Mouse (Mus musculus): ENCODE measurements around the gene Vcpkmt. TPM values are rescaled to one million over a fixed set of nuclear protein-coding genes. Genes with fewer than 3 reads are reported as not detected.

Gene Vcpkmt
- polyA plus RNA-seq, 1 experiment from 2014 or later, result 22.8 TPM

- no peak for ATAC-seq (replicated peaks; ENCODE audit: insufficient number of reproducible peaks, low FRiP score, low TSS enrichment)
- Histone ChIP-seq H3K4me2 (no peak overlapping the region), H3K9ac (ENCODE audit: low read depth, low read length) (no peak overlapping the region), H3K27me3 (ENCODE audit: control insufficient read depth, insufficient read depth, low read length) (no peaks in the 10 kb centered on the region), H3K27ac (ENCODE audit: low read depth, low read length) (no peak overlapping the region), H3K9me3 (replicated peaks; ENCODE audit: control insufficient read depth, low read length) (no peaks in the 10 kb centered on the region), H3K36me3 (ENCODE audit: control insufficient read depth, insufficient read depth, low read length) (no peaks in the 10 kb centered on the region), H3K4me3 (ENCODE audit: low read depth, low read length) (no peak overlapping the region), H3K4me1 (ENCODE audit: control insufficient read depth, insufficient read depth, low read length) (no peaks in the 10 kb centered on the region)
- WGBS (ENCODE audit: insufficient replicate concordance), result 56% methylated on average over 2 of the region's 2 CpGs
Observed at GRCm38 (mm10) chr12:69544562-69544961, 38.3 kb downstream of the Vcpkmt start.

GRCm38 (mm10) chr12:69542376-69542775 lies 40.5 kb downstream of the Vcpkmt start:
- Histone ChIP-seq H3K27me3 (ENCODE audit: control insufficient read depth, insufficient read depth, low read length) (no peaks in the 10 kb centered on the region), H3K4me2 (no peak overlapping the region), H3K4me1 (ENCODE audit: control insufficient read depth, insufficient read depth, low read length) (peaks cover 18% of the 10 kb centered on the region), H3K9me3 (replicated peaks; ENCODE audit: control insufficient read depth, low read length) (no peaks in the 10 kb centered on the region), H3K27ac (ENCODE audit: low read depth, low read length) (no peak overlapping the region), H3K4me3 (ENCODE audit: low read depth, low read length) (no peak overlapping the region), H3K36me3 (ENCODE audit: control insufficient read depth, insufficient read depth, low read length) (no peaks in the 10 kb centered on the region), H3K9ac (ENCODE audit: low read depth, low read length) (no peak overlapping the region)
- no peak for ATAC-seq (replicated peaks; ENCODE audit: insufficient number of reproducible peaks, low FRiP score, low TSS enrichment)
- WGBS (ENCODE audit: insufficient replicate concordance), result 89% methylated on average over 8 of the region's 8 CpGs

- H3K9ac ChIP-seq (ENCODE audit: low read depth, low read length), result no peak overlapping the region
- no peaks in the 10 kb centered on the region for H3K27me3 ChIP-seq (ENCODE audit: control insufficient read depth, insufficient read depth, low read length)
- H3K27ac ChIP-seq (ENCODE audit: low read depth, low read length), result no peak overlapping the region
- no peak overlapping the region for H3K4me3 ChIP-seq (ENCODE audit: low read depth, low read length)
- H3K9me3 ChIP-seq (replicated peaks; ENCODE audit: control insufficient read depth, low read length), result no peaks in the 10 kb centered on the region
- H3K4me2 ChIP-seq, result no peak overlapping the region
- 41% methylated on average over 8 of the region's 8 CpGs for WGBS (ENCODE audit: insufficient replicate concordance)
- no peak for ATAC-seq (replicated peaks; ENCODE audit: insufficient number of reproducible peaks, low FRiP score, low TSS enrichment)
- H3K4me1 ChIP-seq (ENCODE audit: control insufficient read depth, insufficient read depth, low read length), result peaks cover 21% of the 10 kb centered on the region
- H3K36me3 ChIP-seq (ENCODE audit: control insufficient read depth, insufficient read depth, low read length), result no peaks in the 10 kb centered on the region
Observed at GRCm38 (mm10) chr12:69541663-69542062, 41.2 kb downstream of the Vcpkmt start.

DNA sequence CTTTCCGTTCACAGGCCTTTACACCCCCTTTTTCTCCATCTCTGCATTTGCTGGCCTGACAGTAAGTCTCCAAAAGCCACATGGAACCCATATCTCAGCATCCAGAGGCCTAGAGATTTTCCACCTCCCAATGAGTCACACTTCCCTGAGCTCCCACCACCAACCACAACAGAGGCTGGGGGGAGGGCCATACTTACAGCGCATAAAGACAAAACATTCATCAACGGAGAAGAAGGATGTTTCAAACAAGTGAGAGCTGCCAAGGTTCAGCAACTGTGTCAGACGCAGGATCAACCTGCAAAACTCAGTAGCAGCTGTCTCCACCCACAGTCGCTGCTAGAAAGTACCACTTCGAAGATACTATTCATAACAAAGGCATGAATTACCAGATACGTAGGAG lies 43.5 kb downstream of the Vcpkmt start:
- Histone ChIP-seq H3K9me3 (replicated peaks; ENCODE audit: control insufficient read depth, low read length) (no peaks in the 10 kb centered on the region), H3K4me2 (no peak overlapping the region), H3K9ac (ENCODE audit: low read depth, low read length) (no peak overlapping the region), H3K36me3 (ENCODE audit: control insufficient read depth, insufficient read depth, low read length) (no peaks in the 10 kb centered on the region), H3K4me3 (ENCODE audit: low read depth, low read length) (no peak overlapping the region), H3K4me1 (ENCODE audit: control insufficient read depth, insufficient read depth, low read length) (peaks cover 21% of the 10 kb centered on the region), H3K27me3 (ENCODE audit: control insufficient read depth, insufficient read depth, low read length) (no peaks in the 10 kb centered on the region), H3K27ac (ENCODE audit: low read depth, low read length) (peak overlapping the region; percentile 89; the same call in 1 of the 2 replicates)
- ATAC-seq (replicated peaks; ENCODE audit: insufficient number of reproducible peaks, low FRiP score, low TSS enrichment), result no peak
- WGBS (ENCODE audit: insufficient replicate concordance), result 62% methylated on average over 7 of the region's 7 CpGs

DNA sequence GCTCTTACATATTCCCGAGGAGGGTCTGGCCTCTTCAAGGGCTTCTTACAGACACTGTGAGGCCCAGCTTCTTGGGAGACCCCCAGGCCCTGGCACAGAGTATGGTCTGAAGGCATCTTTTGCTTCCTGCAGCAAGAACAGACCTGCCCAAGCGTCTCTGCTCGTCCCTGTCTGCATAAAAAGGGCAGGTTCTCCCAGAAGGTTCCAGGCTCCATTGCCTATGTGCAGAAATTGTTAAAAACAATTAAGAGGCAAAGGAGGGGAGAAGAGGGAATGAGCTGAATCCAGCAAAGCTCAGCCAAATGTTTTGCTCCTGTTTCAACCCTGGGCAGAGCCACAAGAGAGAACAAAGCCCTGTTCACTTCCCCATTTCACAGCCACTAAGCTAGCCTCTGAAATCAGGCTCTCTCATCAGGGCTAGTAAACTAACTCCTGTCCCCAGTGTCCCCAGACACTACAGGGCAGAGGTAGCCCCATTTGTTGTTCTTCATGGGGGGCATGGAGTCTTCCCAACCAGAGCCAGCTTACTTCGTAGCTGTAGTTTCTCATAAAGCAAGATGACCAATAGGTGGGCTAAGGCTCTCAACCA lies 44.4 kb downstream of the Vcpkmt start:
- H3K4me3 ChIP-seq (ENCODE audit: low read depth, low read length), result no peak overlapping the region
- H3K4me1 ChIP-seq (ENCODE audit: control insufficient read depth, insufficient read depth, low read length), result peaks cover 21% of the 10 kb centered on the region
- H3K36me3 ChIP-seq (ENCODE audit: control insufficient read depth, insufficient read depth, low read length), result no peaks in the 10 kb centered on the region
- 37% methylated on average over 4 of the region's 4 CpGs for WGBS (ENCODE audit: insufficient replicate concordance)
- H3K9me3 ChIP-seq (replicated peaks; ENCODE audit: control insufficient read depth, low read length), result no peaks in the 10 kb centered on the region
- H3K9ac ChIP-seq (ENCODE audit: low read depth, low read length), result peak overlapping the region; percentile 57
- H3K27ac ChIP-seq (ENCODE audit: low read depth, low read length), result peak overlapping the region; percentile 89
- no peaks in the 10 kb centered on the region for H3K27me3 ChIP-seq (ENCODE audit: control insufficient read depth, insufficient read depth, low read length)
- H3K4me2 ChIP-seq, result peak overlapping the region; percentile 66
- ATAC-seq (replicated peaks; ENCODE audit: insufficient number of reproducible peaks, low FRiP score, low TSS enrichment), result no peak

DNA sequence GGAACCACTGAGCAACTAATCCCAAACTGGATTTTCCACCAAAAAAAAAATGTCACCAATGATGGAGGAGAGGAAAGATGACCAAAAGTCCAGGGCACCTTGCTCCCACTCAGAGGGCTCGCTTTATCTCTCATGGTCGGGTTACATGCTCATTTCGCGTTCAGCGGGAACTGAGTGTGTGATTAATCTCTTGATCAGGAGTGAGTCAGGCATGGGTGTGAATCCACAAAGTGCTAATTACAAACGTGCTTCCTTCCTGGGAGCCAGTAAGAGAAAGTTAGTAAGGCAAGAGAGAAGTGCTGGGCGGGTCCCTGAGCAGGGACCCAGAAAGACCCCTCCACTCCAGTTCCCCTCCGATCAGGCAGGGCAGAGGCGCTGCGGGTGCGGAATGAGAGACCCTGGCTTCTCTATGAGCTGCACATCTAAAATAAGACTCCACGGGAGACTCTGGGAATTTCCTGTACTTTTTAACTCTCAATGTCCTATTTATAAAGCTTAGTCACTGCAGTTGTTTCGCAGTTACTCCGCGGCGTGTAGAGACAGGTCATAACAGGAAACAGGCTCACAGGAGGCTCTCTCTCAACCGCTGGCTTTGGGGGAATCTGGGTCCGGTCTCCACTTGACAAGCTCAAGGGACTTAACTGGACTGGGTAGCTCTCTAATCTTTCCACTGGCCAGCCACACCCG lies 45.0 kb downstream of the Vcpkmt start:
- no peaks in the 10 kb centered on the region for H3K36me3 ChIP-seq (ENCODE audit: control insufficient read depth, insufficient read depth, low read length)
- no peaks in the 10 kb centered on the region for H3K27me3 ChIP-seq (ENCODE audit: control insufficient read depth, insufficient read depth, low read length)
- ATAC-seq (replicated peaks; ENCODE audit: insufficient number of reproducible peaks, low FRiP score, low TSS enrichment), result peak; percentile 23
- H3K4me3 ChIP-seq (ENCODE audit: low read depth, low read length), result peak overlapping the region; percentile 31
- H3K4me2 ChIP-seq, result peak overlapping the region; percentile 66
- H3K9me3 ChIP-seq (replicated peaks; ENCODE audit: control insufficient read depth, low read length), result no peaks in the 10 kb centered on the region
- H3K4me1 ChIP-seq (ENCODE audit: control insufficient read depth, insufficient read depth, low read length), result peaks cover 21% of the 10 kb centered on the region
- peak overlapping the region; percentile 89 for H3K27ac ChIP-seq (ENCODE audit: low read depth, low read length)
- 10% methylated on average over 19 of the region's 19 CpGs for WGBS (ENCODE audit: insufficient replicate concordance)
- H3K9ac ChIP-seq (ENCODE audit: low read depth, low read length), result peak overlapping the region; percentile 57

- peak overlapping the region; percentile 31 for H3K4me3 ChIP-seq (ENCODE audit: low read depth, low read length)
- 20% methylated on average over 10 of the region's 10 CpGs for WGBS (ENCODE audit: insufficient replicate concordance)
Observed at GRCm38 (mm10) chr12:69537243-69537674, 45.6 kb downstream of the Vcpkmt start.

DNA sequence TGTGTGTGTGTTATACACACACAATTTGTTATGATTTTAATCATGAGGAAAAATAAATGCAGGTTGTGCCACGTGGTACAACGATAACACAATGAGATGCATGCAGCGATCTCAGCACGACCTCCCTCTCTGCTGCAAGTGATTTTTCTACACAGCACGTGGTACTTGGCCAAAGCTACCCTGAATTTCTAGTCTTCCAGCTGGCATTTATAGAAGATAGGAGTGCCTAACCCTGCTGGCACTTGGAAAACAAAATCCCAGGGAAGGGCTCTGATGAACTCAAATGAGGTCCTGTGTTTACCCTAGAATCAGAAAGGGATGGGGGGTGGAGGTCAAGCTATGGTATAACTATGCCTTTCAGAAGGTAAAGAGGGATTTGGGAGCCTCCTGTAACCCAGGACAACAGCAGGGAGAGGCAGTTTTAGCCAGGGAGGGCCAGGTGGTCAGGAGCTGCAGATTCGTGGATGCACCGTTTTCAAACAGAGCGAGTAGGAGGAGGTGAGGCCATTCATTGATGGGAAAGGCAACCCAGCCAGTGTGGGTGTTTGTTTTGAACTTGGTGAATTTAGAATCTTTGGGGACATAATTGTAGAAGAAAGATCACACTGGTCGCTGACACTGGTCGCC lies 46.1 kb downstream of the Vcpkmt start:
- H3K4me3 ChIP-seq (ENCODE audit: low read depth, low read length), result 0 out of 2 replicates have a peak overlapping the region, but pooled peaks have one; percentile 31
- 69% methylated on average over 10 of the region's 10 CpGs for WGBS (ENCODE audit: insufficient replicate concordance)
- no peak for ATAC-seq (replicated peaks; ENCODE audit: insufficient number of reproducible peaks, low FRiP score, low TSS enrichment)
- H3K27me3 ChIP-seq (ENCODE audit: control insufficient read depth, insufficient read depth, low read length), result no peaks in the 10 kb centered on the region
- H3K4me1 ChIP-seq (ENCODE audit: control insufficient read depth, insufficient read depth, low read length), result peaks cover 21% of the 10 kb centered on the region
- H3K9ac ChIP-seq (ENCODE audit: low read depth, low read length), result peak overlapping the region; percentile 57
- no peaks in the 10 kb centered on the region for H3K9me3 ChIP-seq (replicated peaks; ENCODE audit: control insufficient read depth, low read length)
- H3K36me3 ChIP-seq (ENCODE audit: control insufficient read depth, insufficient read depth, low read length), result no peaks in the 10 kb centered on the region
- H3K4me2 ChIP-seq, result peak overlapping the region; percentile 66; the same call in 1 of the 2 replicates
- H3K27ac ChIP-seq (ENCODE audit: low read depth, low read length), result peak overlapping the region; percentile 89

More at GRCm38 (mm10) chr12:69537243-69537674, 45.6 kb downstream of the Vcpkmt start:
- ATAC-seq (replicated peaks; ENCODE audit: insufficient number of reproducible peaks, low FRiP score, low TSS enrichment), result no peak
- no peaks in the 10 kb centered on the region for H3K9me3 ChIP-seq (replicated peaks; ENCODE audit: control insufficient read depth, low read length)
- H3K9ac ChIP-seq (ENCODE audit: low read depth, low read length), result peak overlapping the region; percentile 57
- peak overlapping the region; percentile 89 for H3K27ac ChIP-seq (ENCODE audit: low read depth, low read length)
- H3K27me3 ChIP-seq (ENCODE audit: control insufficient read depth, insufficient read depth, low read length), result no peaks in the 10 kb centered on the region
- H3K4me2 ChIP-seq, result peak overlapping the region; percentile 66
- H3K4me1 ChIP-seq (ENCODE audit: control insufficient read depth, insufficient read depth, low read length), result peaks cover 21% of the 10 kb centered on the region
- no peaks in the 10 kb centered on the region for H3K36me3 ChIP-seq (ENCODE audit: control insufficient read depth, insufficient read depth, low read length)

Measured in heart, embryonic 11.5 days (tissue).